Mouse (Mus musculus) heart, embryonic 14.5 days (tissue): Measurements from ENCODE around the gene Tmcc3. TPM values are rescaled to one million over a fixed set of nuclear protein-coding genes. Genes with fewer than 3 reads are reported as not detected.
A peak's percentile ranks its signal among the peaks of the same experiment; 100 is the strongest.

ENCODE experiments used
- ATAC-seq: fragments of 200-750 bp; cut with Nextera tagmentation; 2 replicates; pipeline ENCODE4 v1.8.0; 2017; ENCODE audit warnings: low read depth, moderate TSS enrichment; ENCODE audit not compliant: insufficient number of reproducible peaks, insufficient read depth, low FRiP score
- H3K27ac ChIP-seq, 2 experiments: fragments of 200-500 bp in 1 of 2; fragments of 300-500 bp in 1 of 2; sonication (generic) in 1 of 2; replicated peaks in 1 of 2; 2 replicates each; pipeline ENCODE4 v1.5.1; 2012 to 2014; ENCODE audit warnings: low read depth in 2 of 2, low read length in 2 of 2, control low read depth in 1 of 2, mild to moderate bottlenecking in 1 of 2, mixed read lengths in 1 of 2; ENCODE audit not compliant: control insufficient read depth in 1 of 2, insufficient read depth in 1 of 2
- H3K27me3 ChIP-seq: fragments of 300-500 bp; sonication (generic); 2 replicates; pipeline ENCODE4 v1.6.1; 2014; ENCODE audit warnings: mild to moderate bottlenecking, low read length, control low read depth; ENCODE audit not compliant: control insufficient read depth, insufficient read depth
- H3K36me3 ChIP-seq: fragments of 300-500 bp; sonication (generic); 2 replicates; pipeline ENCODE4 v1.6.1; 2014; ENCODE audit warnings: mild to moderate bottlenecking, control low read depth, low read length, mixed read lengths; ENCODE audit not compliant: control insufficient read depth, insufficient read depth
- H3K4me1 ChIP-seq, 2 experiments: fragments of 200-500 bp in 1 of 2; fragments of 300-500 bp in 1 of 2; sonication (generic) in 1 of 2; 2 replicates each; pipeline ENCODE4 v1.6.1; 2012 to 2014; ENCODE audit warnings: low read length in 2 of 2, control low read depth in 1 of 2, mixed read lengths in 1 of 2; ENCODE audit not compliant: control insufficient read depth in 2 of 2, insufficient read depth in 2 of 2
- H3K4me2 ChIP-seq: fragments of 300-500 bp; sonication (generic); 2 replicates; pipeline ENCODE4 v1.6.1; 2014; ENCODE audit warnings: mild to moderate bottlenecking, low read length
- H3K4me3 ChIP-seq, 2 experiments: fragments of 200-500 bp in 1 of 2; fragments of 300-500 bp in 1 of 2; sonication (generic) in 1 of 2; 2 replicates each; pipeline ENCODE4 v1.5.1; 2012 to 2014; ENCODE audit warnings: low read length in 2 of 2, mild to moderate bottlenecking in 2 of 2, control low read depth in 1 of 2, low read depth in 1 of 2, moderate library complexity in 1 of 2; ENCODE audit not compliant: control insufficient read depth in 1 of 2, insufficient read depth in 1 of 2
- H3K9ac ChIP-seq: fragments of 300-500 bp; sonication (generic); 2 replicates; pipeline ENCODE4 v1.6.1; 2014; ENCODE audit warnings: mild to moderate bottlenecking, low read length
- H3K9me3 ChIP-seq: fragments of 300-500 bp; sonication (generic); 2 replicates; pipeline ENCODE4 v1.6.1; 2016; ENCODE audit warnings: low read length, control low read depth; ENCODE audit not compliant: control insufficient read depth
- WGBS: fragments of 180-500 bp; shearing (Covaris S2); extraction: QIAGEN DNeasy Blood & Tissue Kit; methylation state at CpG from one replicate; pipeline ENCODE4 v1.1.7; 2014; 5-methylcytosine and 5-hydroxymethylcytosine counted together
- polyA plus RNA-seq: library from polyadenylated mRNA; unstranded; fragments of >200 nt; fragmentation: Nextera tagmentation; extraction: Ambion mirVana; gene quantifications from 2 replicates; pipeline ENCODE4 v1.2.1, GENCODE M21; 2014

Tmcc3 gene
- polyA plus RNA-seq, 1 experiment from 2014 or later = 9.6 TPM

DNA sequence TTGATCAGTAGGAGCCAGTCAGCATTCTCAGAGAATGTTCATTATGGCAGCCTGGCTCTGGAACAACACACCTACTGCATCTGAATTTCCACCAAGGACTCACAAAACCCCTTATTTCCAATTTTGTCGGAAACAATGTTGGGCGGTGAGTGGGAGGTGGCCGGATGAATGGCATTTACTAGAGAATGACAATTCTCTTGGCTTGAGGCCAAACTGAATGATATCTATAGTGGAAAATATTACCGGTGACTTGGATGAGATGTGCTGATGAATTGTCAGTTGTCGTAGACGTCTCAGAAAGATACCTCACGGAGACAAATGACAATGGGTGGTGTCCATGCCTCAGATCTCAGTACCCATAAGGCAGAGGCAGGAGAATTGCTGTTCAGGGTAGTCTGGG lies 133.4 kb downstream of the Tmcc3 start:
- no peak overlapping the region for H3K27ac ChIP-seq
- H3K27me3 ChIP-seq = no peaks in the 10 kb centered on the region
- H3K36me3 ChIP-seq = no peaks in the 10 kb centered on the region
- H3K9ac ChIP-seq = no peak overlapping the region
- H3K4me3 ChIP-seq = no peak overlapping the region
- H3K4me1 ChIP-seq = peaks cover 2 to 3% of the 10 kb centered on the region in 2 experiments; a peak in 2 of 4 replicates
- H3K9me3 ChIP-seq = no peaks in the 10 kb centered on the region
- WGBS = 67% methylated on average over 7 of the region's 7 CpGs
- no peak overlapping the region for H3K4me2 ChIP-seq
- ATAC-seq = no peak

DNA sequence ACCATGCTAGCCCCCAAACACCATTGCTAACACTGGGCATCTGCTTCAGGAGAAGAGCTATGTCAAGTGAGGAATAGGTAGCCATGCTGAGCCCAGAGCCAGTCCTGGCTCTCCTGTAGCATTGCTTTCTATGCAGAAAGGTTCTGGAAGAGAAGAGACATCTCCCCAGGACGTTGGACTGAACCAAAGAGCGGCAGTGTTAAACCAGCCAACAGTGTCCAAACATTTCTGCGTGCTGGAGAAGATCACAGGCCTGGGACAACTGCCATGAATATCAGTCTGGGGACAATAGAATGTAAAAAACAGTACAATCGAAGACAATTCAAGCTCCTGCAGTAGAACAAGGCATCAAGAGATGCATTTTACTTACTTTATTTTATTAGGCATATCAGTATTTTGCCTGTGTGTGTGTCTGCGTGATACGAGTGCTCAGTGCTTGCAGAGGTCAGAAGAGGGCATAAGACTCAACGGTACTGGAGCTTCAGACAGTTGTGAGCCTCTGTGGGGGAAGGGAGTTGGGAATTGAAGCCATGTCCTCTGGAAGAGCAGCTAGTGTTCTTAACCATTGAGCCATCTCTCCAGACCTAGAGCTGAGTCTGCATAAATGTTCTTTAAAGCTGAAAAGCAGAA lies 134.7 kb downstream of the Tmcc3 start:
- Histone ChIP-seq H3K36me3 (no peaks in the 10 kb centered on the region), H3K4me1 (peaks cover 2 to 3% of the 10 kb centered on the region in 2 experiments; a peak in 2 of 4 replicates), H3K27me3 (no peaks in the 10 kb centered on the region), H3K4me3 (no peak overlapping the region), H3K9ac (no peak overlapping the region), H3K4me2 (no peak overlapping the region), H3K9me3 (no peaks in the 10 kb centered on the region), H3K27ac (no peak overlapping the region)
- no peak for ATAC-seq
- 63% methylated on average over 7 of the region's 7 CpGs for WGBS

DNA sequence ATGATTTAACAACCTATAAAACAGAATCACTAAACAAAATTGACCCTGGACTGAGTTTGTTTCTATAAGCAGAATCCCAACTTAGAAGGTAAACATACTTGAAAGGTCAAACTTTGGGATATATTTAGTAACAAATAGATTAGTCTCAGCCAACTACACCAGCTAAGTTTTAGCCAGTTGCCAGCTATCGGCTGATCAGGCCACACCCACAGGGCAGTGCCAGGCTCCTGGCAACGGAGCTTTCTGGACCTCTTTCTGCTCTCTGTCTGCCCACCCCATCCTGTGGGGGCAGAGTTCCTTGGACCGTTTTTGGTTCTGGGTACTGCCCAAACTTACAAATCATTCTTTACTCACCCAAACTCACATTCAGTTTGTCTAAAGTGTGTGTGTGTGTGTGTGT lies 137.9 kb downstream of the Tmcc3 start:
- 31% methylated on average over 3 of the region's 3 CpGs for WGBS
- no peaks in the 10 kb centered on the region for H3K36me3 ChIP-seq

DNA sequence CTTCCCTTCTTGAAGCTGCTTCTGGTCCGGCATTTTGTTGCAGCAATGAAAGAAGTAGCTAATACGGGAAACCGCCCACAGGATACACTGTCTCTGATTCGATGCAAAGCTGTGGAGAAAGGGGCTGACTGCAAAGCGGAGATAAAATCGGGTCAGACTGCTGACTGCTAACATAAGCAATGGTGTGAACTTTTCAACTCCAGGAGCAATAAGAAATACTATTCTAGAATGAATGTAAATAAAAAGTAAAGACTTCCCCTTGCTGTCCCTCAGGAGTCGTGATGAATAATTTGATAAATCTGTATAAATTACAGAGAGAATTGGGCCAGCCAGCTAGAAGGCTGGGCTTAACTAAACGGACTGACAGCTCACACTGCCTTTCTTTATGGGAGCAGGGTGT lies 139.0 kb downstream of the Tmcc3 start:
- WGBS = 52% methylated on average over 8 of the region's 8 CpGs
- Histone ChIP-seq H3K27ac (no peak overlapping the region), H3K9me3 (no peaks in the 10 kb centered on the region), H3K4me1 (peaks cover 2 to 3% of the 10 kb centered on the region in 2 experiments; a peak in 2 of 4 replicates), H3K36me3 (no peaks in the 10 kb centered on the region), H3K9ac (no peak overlapping the region), H3K4me3 (no peak overlapping the region), H3K27me3 (no peaks in the 10 kb centered on the region), H3K4me2 (no peak overlapping the region)
- ATAC-seq = no peak

More for the DNA sequence above, 137.9 kb downstream of the Tmcc3 start:
- ATAC-seq = no peak
- no peaks in the 10 kb centered on the region for H3K27me3 ChIP-seq
- 0 out of 2 replicates have a peak overlapping the region, but pooled peaks have one; percentile 17 for H3K4me2 ChIP-seq
- no peak overlapping the region for H3K4me3 ChIP-seq
- H3K9me3 ChIP-seq = no peaks in the 10 kb centered on the region
- H3K9ac ChIP-seq = no peak overlapping the region
- peaks cover 2 to 3% of the 10 kb centered on the region in 2 experiments; a peak in 2 of 4 replicates for H3K4me1 ChIP-seq
- H3K27ac ChIP-seq = no peak overlapping the region

DNA sequence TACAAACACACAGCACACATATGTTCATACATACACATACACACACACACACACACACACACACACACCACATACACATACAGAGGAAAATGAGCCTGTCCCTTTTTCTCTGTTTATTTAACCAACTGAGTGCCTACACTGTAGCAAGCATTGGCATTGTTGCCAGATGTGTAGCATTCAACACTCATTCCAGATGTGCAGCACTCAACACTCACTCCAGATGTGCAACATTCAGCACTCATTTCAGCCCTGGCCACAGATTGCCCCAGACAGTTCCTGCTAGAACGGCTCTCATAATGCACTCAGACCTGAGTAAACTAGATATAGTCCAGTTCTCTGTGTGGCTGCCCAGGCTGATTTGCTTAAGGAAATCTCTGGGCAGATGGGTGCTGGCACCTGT lies 145.7 kb downstream of the Tmcc3 start:
- Histone ChIP-seq H3K4me2 (no peak overlapping the region), H3K4me1 (peaks cover 6 to 11% of the 10 kb centered on the region in 2 experiments), H3K4me3 (no peak overlapping the region), H3K27ac (no peak overlapping the region), H3K27me3 (no peaks in the 10 kb centered on the region), H3K9ac (no peak overlapping the region), H3K36me3 (no peaks in the 10 kb centered on the region), H3K9me3 (no peaks in the 10 kb centered on the region)
- WGBS = 44% methylated on average over 1 of the region's 1 CpGs
- ATAC-seq = 0 out of 2 replicates have a peak, but pooled peaks have one; percentile 43

DNA sequence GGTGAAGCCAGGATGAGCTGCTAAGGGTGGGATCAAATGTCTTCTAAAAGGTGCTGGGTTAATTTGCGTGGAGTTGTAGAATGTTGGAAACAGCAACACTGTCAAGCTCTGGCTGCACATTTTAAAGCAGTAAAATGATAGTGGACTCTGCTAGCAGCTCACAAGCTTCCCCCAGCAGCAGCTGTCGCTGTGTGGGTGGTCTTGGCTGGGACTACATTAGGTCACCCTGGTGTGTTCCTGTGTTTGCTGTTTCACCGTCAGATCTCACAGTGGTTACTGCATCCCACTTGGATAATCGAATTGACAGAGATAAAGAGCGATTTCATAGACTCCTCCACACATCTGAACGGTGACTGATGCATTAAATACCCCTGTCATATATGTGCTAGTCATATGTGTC lies 146.9 kb downstream of the Tmcc3 start:
- Histone ChIP-seq H3K9me3 (no peaks in the 10 kb centered on the region), H3K27ac (no peak overlapping the region), H3K4me1 (peaks cover 11 to 23% of the 10 kb centered on the region in 2 experiments), H3K36me3 (no peaks in the 10 kb centered on the region), H3K4me3 (no peak overlapping the region), H3K27me3 (no peaks in the 10 kb centered on the region), H3K9ac (no peak overlapping the region), H3K4me2 (no peak overlapping the region)
- ATAC-seq = no peak
- 40% methylated on average over 6 of the region's 6 CpGs for WGBS

DNA sequence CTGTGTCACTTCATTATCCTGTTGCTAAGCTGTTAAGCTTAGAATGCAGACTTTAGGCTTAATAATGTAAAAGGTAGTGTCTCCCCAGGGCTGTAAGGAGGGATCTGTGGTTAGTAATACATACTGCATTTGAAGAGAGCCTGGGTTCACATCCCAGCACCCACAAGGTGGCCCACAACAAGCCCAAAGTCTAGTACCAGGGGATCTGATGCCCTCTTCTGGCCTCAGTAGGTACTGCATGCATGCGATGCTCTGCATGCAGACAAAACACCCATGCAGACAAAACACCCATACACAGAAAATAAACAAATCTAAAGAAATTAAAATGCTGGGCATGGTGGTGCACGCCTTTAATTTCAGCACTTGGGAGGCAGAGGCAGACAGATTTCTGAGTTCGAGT lies 149.6 kb downstream of the Tmcc3 start:
- H3K4me2 ChIP-seq = no peak overlapping the region
- H3K4me1 ChIP-seq = peaks cover 15 to 37% of the 10 kb centered on the region in 2 experiments
- no peak overlapping the region for H3K4me3 ChIP-seq
- ATAC-seq = no peak
- WGBS = 88% methylated on average over 3 of the region's 3 CpGs
- no peaks in the 10 kb centered on the region for H3K27me3 ChIP-seq
- no peaks in the 10 kb centered on the region for H3K36me3 ChIP-seq
- no peaks in the 10 kb centered on the region for H3K9me3 ChIP-seq
- H3K9ac ChIP-seq = no peak overlapping the region
- no peak overlapping the region for H3K27ac ChIP-seq

DNA sequence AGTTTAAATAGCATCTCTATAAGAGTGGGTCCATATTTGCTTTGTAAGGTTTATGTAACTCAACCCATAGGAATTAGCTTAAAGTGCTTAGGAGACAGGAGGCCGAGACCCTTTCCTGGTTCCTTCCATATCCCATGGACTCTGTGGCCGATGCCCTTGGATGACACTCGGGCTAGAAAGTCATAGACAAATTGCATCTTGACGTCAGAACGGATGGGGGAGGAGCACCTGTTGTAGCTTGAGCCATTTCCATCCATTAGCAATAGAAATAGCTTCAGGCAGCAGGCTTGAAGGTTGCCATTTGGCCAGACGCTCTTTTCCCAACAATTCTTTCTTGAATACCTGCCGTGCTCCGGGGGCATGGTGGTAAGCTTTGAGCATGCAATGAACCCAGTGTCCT lies 150.1 kb downstream of the Tmcc3 start:
- H3K4me1 ChIP-seq = peaks cover 16 to 37% of the 10 kb centered on the region in 2 experiments

More for the DNA sequence above, 150.1 kb downstream of the Tmcc3 start:
- no peaks in the 10 kb centered on the region for H3K9me3 ChIP-seq
- H3K36me3 ChIP-seq = no peaks in the 10 kb centered on the region
- 78% methylated on average over 8 of the region's 8 CpGs for WGBS
- H3K9ac ChIP-seq = no peak overlapping the region
- H3K4me2 ChIP-seq = no peak overlapping the region
- no peak overlapping the region for H3K4me3 ChIP-seq
- no peaks in the 10 kb centered on the region for H3K27me3 ChIP-seq
- no peak overlapping the region; a peak in 1 of 4 replicates for H3K27ac ChIP-seq
- no peak for ATAC-seq
